Mouse (Mus musculus) liver, postnatal 0 days (tissue): ENCODE results near the gene Mif. TPM values are rescaled to one million over a fixed set of nuclear protein-coding genes. Genes with fewer than 3 reads are reported as not detected.

Source experiments
- ATAC-seq: fragments of 200-750 bp; cut with Nextera tagmentation; 2 replicates; pipeline ENCODE4 v1.8.0; 2017; ENCODE audit warnings: mild to moderate bottlenecking, moderate library complexity
- DNase-seq: peaks from one replicate; pipeline ENCODE4 v3.0.0-alpha.2; 2016
- H3K27ac ChIP-seq: fragments of 300-500 bp; sonication (generic); 2 replicates; pipeline ENCODE4 v1.5.1; 2014; ENCODE audit warnings: antibody characterized with exemption, moderate library complexity, mild to moderate bottlenecking, low read depth
- H3K27me3 ChIP-seq: fragments of 300-500 bp; sonication (generic); 2 replicates; pipeline ENCODE4 v1.6.1; 2014; ENCODE audit warnings: low read length, control low read depth, mixed read lengths; ENCODE audit not compliant: insufficient read depth
- H3K36me3 ChIP-seq: fragments of 300-500 bp; sonication (generic); replicated peaks from 2 replicates; pipeline ENCODE4 v1.6.1; 2014; ENCODE audit warnings: mild to moderate bottlenecking, control low read depth, low read length, moderate library complexity, mixed read lengths; ENCODE audit not compliant: insufficient read depth
- H3K4me1 ChIP-seq: fragments of 300-500 bp; sonication (generic); 2 replicates; pipeline ENCODE4 v1.6.1; 2014; ENCODE audit warnings: antibody characterized with exemption, mild to moderate bottlenecking, control low read depth; ENCODE audit not compliant: insufficient read depth
- H3K4me2 ChIP-seq: fragments of 300-500 bp; sonication (generic); 2 replicates; pipeline ENCODE4 v1.6.1; 2014; ENCODE audit warnings: low read depth, mild to moderate bottlenecking, low read length, moderate library complexity, mixed read lengths
- H3K4me3 ChIP-seq: fragments of 300-500 bp; sonication (generic); 2 replicates; pipeline ENCODE4 v1.5.1; 2014; ENCODE audit warnings: low read depth, low read length
- H3K9ac ChIP-seq: fragments of 300-500 bp; sonication (generic); replicated peaks from 2 replicates; pipeline ENCODE4 v1.6.1; 2014; ENCODE audit warnings: mild to moderate bottlenecking, moderate library complexity
- H3K9me3 ChIP-seq: fragments of 300-500 bp; sonication (generic); 2 replicates; pipeline ENCODE4 v1.6.1; 2016; ENCODE audit warnings: mild to moderate bottlenecking, control low read depth, low read length, mixed read lengths
- CTCF ChIP-seq: sonication (generic); IDR thresholded peaks from 2 replicates; pipeline ENCODE4 v1.5.1; 2016; ENCODE audit warnings: antibody characterized with exemption, low read depth
- EP300 ChIP-seq: IDR thresholded peaks from 2 replicates; pipeline ENCODE4 v1.6.1; 2016; ENCODE audit warnings: antibody characterized with exemption, low read depth, mild to moderate bottlenecking
- WGBS: fragments of 180-500 bp; shearing (Covaris S2); extraction: QIAGEN DNeasy Blood & Tissue Kit; methylation state at CpG from one replicate; pipeline ENCODE4 v1.1.7; 2014; ENCODE audit not compliant: insufficient replicate concordance; 5-methylcytosine and 5-hydroxymethylcytosine counted together
- polyA plus RNA-seq: library from polyadenylated mRNA; unstranded; fragments of >200 nt; fragmentation: Nextera tagmentation; extraction: Ambion mirVana; gene quantifications from 2 replicates; pipeline ENCODE4 v1.2.1, GENCODE M21; 2015

The Mif gene
- polyA plus RNA-seq, 1 experiment from 2014 or later = 1,160 TPM

DNA sequence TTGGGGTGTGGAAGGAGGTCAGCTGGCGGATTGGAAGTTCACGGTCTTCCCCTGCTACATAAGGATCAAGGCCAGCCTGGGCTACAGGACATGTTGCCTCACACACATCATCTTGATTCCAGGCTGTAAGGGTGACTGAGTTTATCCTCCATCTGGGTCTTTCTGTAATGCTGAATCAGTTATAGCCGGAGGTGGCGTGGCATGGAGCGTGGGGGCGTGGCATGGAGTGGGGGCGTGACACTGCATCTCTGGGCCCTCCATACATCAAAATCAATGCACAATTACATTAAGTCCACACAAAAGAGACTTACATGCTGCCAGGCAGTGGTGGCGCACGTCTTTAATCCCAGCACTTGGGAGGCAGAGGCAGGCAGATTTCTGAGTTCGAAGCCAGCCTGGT lies 20.3 kb upstream of the Mif start:
- H3K27ac ChIP-seq = no peak overlapping the region
- H3K36me3 ChIP-seq = no peaks in the 10 kb centered on the region
- ATAC-seq = no peak
- peaks cover 4% of the 10 kb centered on the region; the same call in 1 of the 2 replicates for H3K27me3 ChIP-seq
- H3K9ac ChIP-seq = no peak overlapping the region
- H3K4me1 ChIP-seq = 0 out of 2 replicates have a peak, but pooled peaks cover 5% of the 10 kb centered on the region
- H3K9me3 ChIP-seq = no peaks in the 10 kb centered on the region
- 89% methylated on average over 10 of the region's 10 CpGs for WGBS
- no peak overlapping the region for H3K4me3 ChIP-seq
- DNase-seq = no peak
- TF ChIP-seq CTCF (no peak), EP300 (no peak)
- no peak overlapping the region for H3K4me2 ChIP-seq

DNA sequence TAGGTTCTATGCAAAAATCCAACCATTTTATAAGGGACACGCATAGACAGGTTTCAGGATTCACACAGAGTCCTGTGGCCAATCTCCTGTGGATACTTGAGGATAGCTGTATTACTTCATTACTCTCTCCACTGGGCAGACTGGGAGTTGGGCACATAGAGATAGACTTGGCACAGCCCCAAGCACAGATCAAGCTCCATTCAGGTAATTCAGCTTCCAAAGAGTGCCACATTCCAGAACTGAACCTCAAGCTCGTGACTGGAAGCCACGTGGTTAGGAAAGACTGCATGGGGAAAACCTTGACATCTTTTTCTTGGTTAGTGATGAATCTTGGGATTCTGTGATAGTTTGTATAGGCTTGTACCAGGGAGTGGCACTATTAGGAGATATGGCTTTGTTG lies 18.8 kb upstream of the Mif start:
- DNase-seq = no peak
- no peak for ATAC-seq
- H3K4me2 ChIP-seq = no peak overlapping the region
- H3K4me1 ChIP-seq = 0 out of 2 replicates have a peak, but pooled peaks cover 5% of the 10 kb centered on the region
- H3K4me3 ChIP-seq = no peak overlapping the region
- WGBS = 79% methylated on average over 3 of the region's 3 CpGs
- no peaks in the 10 kb centered on the region for H3K36me3 ChIP-seq
- no peaks in the 10 kb centered on the region for H3K9me3 ChIP-seq
- no peak overlapping the region for H3K27ac ChIP-seq
- peaks cover 4% of the 10 kb centered on the region; the same call in 1 of the 2 replicates for H3K27me3 ChIP-seq
- TF ChIP-seq EP300 (no peak), CTCF (no peak)
- H3K9ac ChIP-seq = no peak overlapping the region

DNA sequence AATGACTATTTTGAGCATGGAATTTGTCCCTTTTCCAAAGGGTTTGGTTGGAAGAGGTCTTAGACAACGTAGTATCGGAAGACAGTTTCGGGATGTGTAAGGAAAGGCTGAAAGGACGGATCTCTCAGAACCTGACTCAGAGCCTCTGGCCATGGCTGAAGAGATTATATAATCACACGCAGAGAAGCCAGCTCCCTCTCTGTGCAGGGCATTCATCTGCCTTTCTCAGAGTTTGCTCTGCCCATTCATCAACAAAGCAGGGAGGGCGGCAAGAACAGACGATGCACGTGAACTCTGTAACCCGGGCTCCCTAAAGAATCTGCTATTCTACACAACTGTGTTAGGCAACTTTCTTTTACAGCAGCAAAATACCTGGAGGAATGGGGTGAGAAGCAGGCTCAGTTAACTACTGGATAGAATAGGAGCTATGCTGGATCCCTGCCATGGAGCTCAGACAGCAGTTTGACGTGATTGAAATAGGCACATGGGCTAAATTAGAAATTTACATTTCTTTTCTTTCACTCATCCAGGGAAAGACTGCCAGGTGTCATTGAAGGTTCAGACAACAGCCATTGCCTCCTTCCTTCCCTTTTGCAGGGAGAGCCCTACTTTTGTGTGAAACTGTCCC lies 13.6 kb upstream of the Mif start:
- DNase-seq = no peak
- no peaks in the 10 kb centered on the region for H3K9me3 ChIP-seq
- WGBS = 59% methylated on average over 10 of the region's 10 CpGs
- H3K4me1 ChIP-seq = peaks cover 9% of the 10 kb centered on the region; the same call in 1 of the 2 replicates
- no peak overlapping the region for H3K27ac ChIP-seq
- TF ChIP-seq EP300 = no peak
- TF ChIP-seq CTCF = no peak
- peak overlapping the region; percentile 67 for H3K4me2 ChIP-seq
- H3K4me3 ChIP-seq = no peak overlapping the region
- no peak for ATAC-seq
- no peak overlapping the region for H3K9ac ChIP-seq
- no peaks in the 10 kb centered on the region for H3K27me3 ChIP-seq
- no peaks in the 10 kb centered on the region for H3K36me3 ChIP-seq

DNA sequence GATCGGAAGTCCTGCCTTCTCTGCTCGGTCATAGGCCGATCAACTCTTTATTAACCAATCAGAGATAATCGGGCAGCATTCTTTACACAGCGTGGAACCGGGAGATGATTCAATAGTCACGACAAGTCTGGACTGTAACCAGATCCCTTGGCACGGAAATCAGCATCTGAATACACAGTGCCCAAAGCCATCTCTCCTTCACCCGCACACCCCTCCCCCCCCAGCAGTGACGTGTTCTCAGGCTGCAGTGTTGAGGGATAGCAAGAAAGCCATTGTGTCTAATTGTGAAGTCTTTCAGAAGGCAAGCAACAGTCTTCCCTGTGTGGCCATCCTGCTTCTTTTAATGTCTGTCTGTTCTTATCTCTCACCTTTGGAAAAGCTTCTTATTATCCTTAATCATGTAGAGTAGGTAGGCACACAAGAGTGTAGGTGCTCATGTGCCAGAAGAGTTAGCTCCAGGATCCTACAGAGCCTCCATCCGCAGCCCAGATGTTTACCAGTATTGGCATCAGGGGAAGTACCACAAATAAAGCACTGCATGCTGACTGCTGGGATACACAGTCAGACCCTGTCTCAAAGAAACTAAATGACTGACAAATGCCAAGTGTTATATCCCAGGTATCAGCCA lies 13.0 kb upstream of the Mif start:
- peak; percentile 95 for ATAC-seq
- peak overlapping the region; percentile 67 for H3K4me2 ChIP-seq
- H3K36me3 ChIP-seq = no peaks in the 10 kb centered on the region
- H3K4me3 ChIP-seq = peak overlapping the region; percentile 34
- peak overlapping the region; percentile 18 for H3K9ac ChIP-seq
- no peaks in the 10 kb centered on the region for H3K27me3 ChIP-seq
- no peak for TF ChIP-seq EP300
- no peak for TF ChIP-seq CTCF
- no peak overlapping the region for H3K27ac ChIP-seq
- no peaks in the 10 kb centered on the region for H3K9me3 ChIP-seq
- 5% methylated on average over 11 of the region's 11 CpGs for WGBS
- peak; percentile 71 for DNase-seq
- H3K4me1 ChIP-seq = peaks cover 9% of the 10 kb centered on the region; the same call in 1 of the 2 replicates

DNA sequence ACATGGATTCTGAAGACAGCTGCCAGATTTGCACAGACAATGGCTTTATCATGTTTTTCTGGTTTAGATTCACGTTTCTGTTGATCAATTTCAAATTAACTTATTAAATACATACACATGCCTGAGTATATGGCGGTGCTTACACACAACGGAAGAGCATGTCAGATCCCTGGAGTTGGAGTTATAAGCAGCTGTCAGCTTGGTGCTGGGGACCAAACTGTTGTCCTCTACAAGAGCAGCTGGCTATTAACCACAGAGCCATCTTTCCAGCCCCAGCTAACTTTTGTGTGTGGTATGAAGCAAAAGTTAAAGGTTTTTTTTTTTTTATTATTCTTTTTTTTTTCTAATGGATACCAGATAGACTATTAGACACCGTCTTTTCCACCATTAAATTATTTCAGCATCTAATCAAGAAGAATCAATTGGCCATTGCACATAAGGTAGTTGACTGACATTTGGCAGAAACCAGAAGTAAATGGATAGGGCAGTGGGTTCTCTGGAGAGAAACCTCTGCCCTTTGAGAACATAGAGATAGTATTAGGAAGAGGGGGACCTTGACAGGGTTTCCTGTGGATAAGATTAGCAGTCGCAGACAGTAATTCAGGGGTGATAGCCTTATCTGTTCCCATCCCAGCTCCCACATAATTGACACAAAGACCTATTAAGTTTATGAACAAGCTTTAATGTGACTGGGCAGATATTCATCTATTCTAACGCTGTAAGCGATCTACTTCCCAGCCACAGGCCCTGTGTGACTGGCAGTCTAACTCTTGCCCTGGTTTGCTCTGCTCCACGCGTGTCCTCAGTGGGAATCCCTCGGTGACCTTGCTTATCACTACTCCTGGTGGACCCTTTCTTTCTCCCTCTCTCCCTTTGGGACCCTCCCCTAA lies 12.2 kb upstream of the Mif start:
- DNase-seq (no peak), ATAC-seq (peak; percentile 15; the same call in 1 of the 2 replicates)
- Histone ChIP-seq H3K9me3 (no peaks in the 10 kb centered on the region), H3K4me2 (peak overlapping the region; percentile 67), H3K27me3 (no peaks in the 10 kb centered on the region), H3K4me3 (peak overlapping the region; percentile 34), H3K4me1 (peaks cover 9% of the 10 kb centered on the region; the same call in 1 of the 2 replicates), H3K27ac (peak overlapping the region; percentile 5; the same call in 1 of the 2 replicates), H3K9ac (peak overlapping the region; percentile 18), H3K36me3 (no peaks in the 10 kb centered on the region)
- TF ChIP-seq EP300 (no peak), CTCF (no peak)
- WGBS = 37% methylated on average over 10 of the region's 10 CpGs

DNA sequence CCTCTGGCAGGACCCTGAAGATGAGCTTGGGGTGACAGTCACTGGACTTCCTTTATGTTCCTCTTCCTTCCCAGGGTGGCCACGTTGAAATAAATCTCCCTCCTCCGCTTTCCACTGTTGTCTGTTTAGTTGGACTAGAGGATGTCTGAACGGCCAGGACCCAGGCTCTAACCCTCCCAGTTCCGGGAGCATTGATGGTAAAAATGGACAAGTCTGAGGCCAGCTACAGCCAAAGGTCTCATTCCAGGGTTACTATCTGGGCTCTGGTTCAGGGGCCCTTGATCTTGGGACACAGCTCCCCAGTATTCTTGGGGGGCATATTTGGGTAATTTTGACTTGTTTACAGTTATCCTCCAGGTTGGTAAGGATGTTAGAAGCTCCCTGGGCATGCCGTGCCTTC lies 1.5 kb upstream of the Mif start:
- Histone ChIP-seq H3K4me2 (no peak overlapping the region), H3K4me1 (peaks cover 30% of the 10 kb centered on the region), H3K9ac (no peak overlapping the region), H3K9me3 (no peaks in the 10 kb centered on the region), H3K4me3 (no peak overlapping the region), H3K27ac (no peak overlapping the region), H3K27me3 (no peaks in the 10 kb centered on the region), H3K36me3 (peaks cover 14% of the 10 kb centered on the region)
- TF ChIP-seq EP300 (no peak), CTCF (no peak)
- ATAC-seq (no peak), DNase-seq (no peak)
- whole genome bisulfite sequencing = 71% methylated on average over 5 of the region's 5 CpGs
